ENCODE assay signal across 10 mouse cellular contexts in the genomic region with DNA sequence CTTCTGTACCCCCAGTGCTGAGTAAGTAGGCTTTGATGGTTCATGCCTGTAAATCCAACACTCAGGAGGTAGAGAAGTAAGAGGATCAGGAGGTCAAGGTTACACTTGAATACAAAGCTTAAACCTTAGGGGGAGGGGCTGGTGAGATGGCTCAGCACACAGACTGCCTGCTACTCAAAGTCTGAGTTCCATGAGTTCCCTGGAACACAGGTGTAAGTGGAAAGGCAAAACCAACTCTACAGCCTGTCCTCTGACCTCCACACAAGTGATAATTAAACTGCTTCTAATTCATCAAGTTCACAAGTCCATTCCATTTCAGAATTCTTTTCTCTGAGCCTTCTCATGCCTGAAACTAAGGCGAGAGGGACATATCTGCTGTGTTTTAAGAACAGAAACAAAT.
"Had no signal": no experiment of that assay in that cellular context is flagged by ENCODE, and none has a peak within 500 bp of the region (broad histone marks: within the 10 kb centered on the region; RNA-seq: fewer than 3 reads in every experiment).

No protein-coding gene starts in this region.

- DNase-seq: layer of hippocampus, adult 9-11 months; liver, embryonic 13.5 days; lung, adult 2 months; lung, postnatal 14 days; lung, postnatal 4 days; midbrain, embryonic 14.5 days; right cerebral cortex, adult 18-20 months; right cerebral cortex, postnatal 25 days; spleen, adult 18-20 months; thymus, postnatal 25 days had no signal
